Mouse (Mus musculus) erythroblast, embryonic 14.5 days (primary cell): ENCODE measurements around the gene Zfhx3. TPM values are rescaled to one million over a fixed set of nuclear protein-coding genes. Genes with fewer than 3 reads are reported as not detected.

Experiments
- H3K27me3 ChIP-seq: 2 replicates; pipeline ENCODE4 v1.6.1; 2012; ENCODE audit warnings: inconsistent platforms; ENCODE audit not compliant: control insufficient read depth
- H3K36me3 ChIP-seq: 2 replicates; pipeline ENCODE4 v1.6.1; 2012; ENCODE audit warnings: mild to moderate bottlenecking, inconsistent platforms; ENCODE audit not compliant: control insufficient read depth
- H3K4me1 ChIP-seq: 2 replicates; pipeline ENCODE4 v1.6.1; 2012; ENCODE audit warnings: inconsistent platforms; ENCODE audit not compliant: control insufficient read depth
- H3K4me3 ChIP-seq: replicated peaks from 2 replicates; pipeline ENCODE3; 2012; ENCODE audit warnings: moderate library complexity, mild to moderate bottlenecking, inconsistent platforms
- H3K9me3 ChIP-seq: 2 replicates; pipeline ENCODE4 v1.6.1; 2012; ENCODE audit warnings: low read length, inconsistent platforms, mixed read lengths; ENCODE audit not compliant: control insufficient read depth
- GATA1 ChIP-seq: IDR thresholded peaks from 2 replicates; pipeline ENCODE4 v1.6.1; 2012; ENCODE audit warnings: low read length, inconsistent platforms, mixed read lengths
- TAL1 ChIP-seq: IDR thresholded peaks from 3 replicates; pipeline ENCODE4 v1.6.1; 2012; ENCODE audit warnings: low read length, inconsistent platforms, mixed read lengths
- polyA plus RNA-seq: library from polyadenylated mRNA; stranded (reverse); fragments of >175 nt; gene quantifications from 2 replicates; pipeline ENCODE4 v1.2.3, GENCODE M21; 2012

Zfhx3 gene
- polyA plus RNA-seq, 1 experiment: 0.03 TPM

DNA sequence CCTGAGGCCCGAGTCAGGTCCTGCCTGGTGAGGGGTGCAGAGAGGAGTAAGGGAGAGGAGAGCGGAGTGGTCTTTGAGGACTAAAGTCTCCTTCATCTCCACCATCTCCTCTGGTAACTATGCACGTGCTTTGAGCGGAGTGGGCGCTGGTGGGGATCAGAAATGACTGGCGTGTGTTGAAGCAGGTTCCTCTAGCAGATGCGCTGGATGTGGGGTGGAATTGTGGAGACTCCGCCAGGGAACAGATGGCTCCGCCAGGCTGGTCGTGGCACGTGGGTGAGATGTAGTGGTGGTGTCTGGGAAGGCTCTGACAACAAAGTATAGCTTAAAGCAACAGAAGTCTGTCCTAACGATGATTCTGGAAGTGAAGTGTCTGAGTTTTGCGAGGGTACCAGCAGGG lies 798.0 kb downstream of the Zfhx3 start:
- H3K9me3 ChIP-seq: no peaks in the 10 kb centered on the region
- TF ChIP-seq GATA1 (no peak), TAL1 (no peak)
- H3K36me3 ChIP-seq: no peaks in the 10 kb centered on the region
- H3K4me3 ChIP-seq: no peak overlapping the region
- no peaks in the 10 kb centered on the region for H3K4me1 ChIP-seq
- no peaks in the 10 kb centered on the region for H3K27me3 ChIP-seq

- Histone ChIP-seq H3K36me3 (no peaks in the 10 kb centered on the region), H3K4me3 (no peak overlapping the region), H3K9me3 (no peaks in the 10 kb centered on the region), H3K27me3 (no peaks in the 10 kb centered on the region), H3K4me1 (no peaks in the 10 kb centered on the region)
- TF ChIP-seq TAL1: no peak
- TF ChIP-seq GATA1: no peak
Measured at GRCm38 (mm10) chr8:108741651-108742050, 799.2 kb downstream of the Zfhx3 start.

DNA sequence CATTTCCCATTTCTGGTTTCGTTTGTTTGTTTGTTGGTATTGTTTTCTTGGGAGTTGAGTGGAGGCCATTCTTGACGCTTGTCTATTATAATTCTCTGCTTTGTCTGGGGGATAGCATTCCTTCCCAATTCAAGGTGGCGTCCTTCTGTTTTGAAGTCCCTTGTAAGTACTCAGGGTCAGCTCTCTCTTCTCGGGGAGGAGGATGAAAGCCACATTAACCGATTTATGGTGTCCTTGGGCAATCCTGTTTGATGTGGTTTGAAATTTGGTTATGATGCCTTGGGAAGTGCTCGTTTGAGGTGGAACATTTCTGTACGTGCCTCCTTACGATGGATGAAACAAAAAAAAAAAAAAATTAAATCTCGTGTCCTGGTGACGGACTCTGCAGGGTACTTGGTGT lies 800.0 kb downstream of the Zfhx3 start:
- TF ChIP-seq TAL1 (no peak), GATA1 (no peak)
- H3K27me3 ChIP-seq: no peaks in the 10 kb centered on the region

DNA sequence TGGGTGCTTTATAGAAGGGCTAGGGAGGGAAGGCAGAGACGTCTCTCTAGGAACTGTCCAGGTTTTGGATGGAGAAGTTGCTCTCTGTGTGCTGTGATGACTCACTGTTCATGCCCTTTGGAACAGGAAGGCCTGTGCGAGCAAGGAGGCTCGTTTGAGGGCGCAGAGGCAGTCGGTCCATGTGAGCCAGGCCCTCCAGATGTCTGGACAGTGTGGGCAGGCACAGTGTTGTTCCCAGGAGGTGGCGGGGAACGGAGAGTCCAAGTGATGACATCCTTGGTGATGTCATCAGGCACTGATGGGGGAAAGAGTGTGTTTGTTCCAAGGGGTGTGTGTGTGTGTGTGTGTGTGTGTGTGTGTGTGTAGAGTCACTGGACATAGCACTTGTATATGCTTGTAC lies 800.8 kb downstream of the Zfhx3 start:
- TF ChIP-seq GATA1 (no peak), TAL1 (no peak)
- Histone ChIP-seq H3K27me3 (peaks cover 3% of the 10 kb centered on the region), H3K9me3 (no peaks in the 10 kb centered on the region), H3K4me1 (no peaks in the 10 kb centered on the region), H3K36me3 (no peaks in the 10 kb centered on the region), H3K4me3 (no peak overlapping the region)

More for the DNA sequence above, 800.0 kb downstream of the Zfhx3 start:
- Histone ChIP-seq H3K4me3 (no peak overlapping the region), H3K4me1 (no peaks in the 10 kb centered on the region), H3K9me3 (no peaks in the 10 kb centered on the region), H3K36me3 (no peaks in the 10 kb centered on the region)

- Histone ChIP-seq H3K36me3 (no peaks in the 10 kb centered on the region), H3K4me1 (no peaks in the 10 kb centered on the region), H3K27me3 (peaks cover 6% of the 10 kb centered on the region), H3K4me3 (no peak overlapping the region), H3K9me3 (no peaks in the 10 kb centered on the region)
- no peak for TF ChIP-seq GATA1
- no peak for TF ChIP-seq TAL1
Measured at GRCm38 (mm10) chr8:108745551-108745950, 803.1 kb downstream of the Zfhx3 start.

GRCm38 (mm10) chr8:108748095-108748494 lies 805.7 kb downstream of the Zfhx3 start:
- no peaks in the 10 kb centered on the region for H3K9me3 ChIP-seq

DNA sequence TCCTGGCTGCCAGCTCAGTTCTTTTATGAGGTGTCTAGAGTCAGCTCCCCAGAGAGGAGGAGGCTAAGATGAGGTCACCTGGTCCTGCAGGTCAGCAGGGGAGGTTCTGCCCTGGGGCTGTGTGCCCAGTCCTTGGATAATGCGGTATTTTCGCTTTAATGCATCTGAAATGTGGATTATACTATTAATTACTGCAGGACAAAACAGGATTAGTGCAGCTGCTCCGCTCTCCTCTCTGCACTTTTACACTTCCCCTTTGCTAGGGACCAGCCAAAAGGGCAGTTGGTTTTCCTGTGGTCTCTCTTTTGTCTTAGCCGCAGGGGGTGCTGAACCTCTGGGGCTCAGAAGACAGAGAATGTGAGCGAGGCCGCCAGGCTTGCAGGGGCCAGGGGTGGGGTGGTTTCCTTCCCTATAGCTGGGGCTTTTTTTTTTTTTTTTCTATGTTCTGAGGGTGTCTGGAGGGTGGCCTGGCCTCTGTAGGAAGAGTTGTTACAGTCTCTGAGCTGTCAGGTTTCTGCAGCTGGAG lies 806.5 kb downstream of the Zfhx3 start:
- TF ChIP-seq GATA1: no peak
- TF ChIP-seq TAL1: no peak
- H3K27me3 ChIP-seq: peaks cover 6% of the 10 kb centered on the region
- H3K4me1 ChIP-seq: no peaks in the 10 kb centered on the region
- H3K9me3 ChIP-seq: no peaks in the 10 kb centered on the region
- H3K4me3 ChIP-seq: no peak overlapping the region
- H3K36me3 ChIP-seq: no peaks in the 10 kb centered on the region

More at GRCm38 (mm10) chr8:108748095-108748494, 805.7 kb downstream of the Zfhx3 start:
- TF ChIP-seq TAL1: no peak
- TF ChIP-seq GATA1: no peak
- Histone ChIP-seq H3K4me1 (no peaks in the 10 kb centered on the region), H3K4me3 (no peak overlapping the region), H3K27me3 (peaks cover 6% of the 10 kb centered on the region), H3K36me3 (no peaks in the 10 kb centered on the region)

DNA sequence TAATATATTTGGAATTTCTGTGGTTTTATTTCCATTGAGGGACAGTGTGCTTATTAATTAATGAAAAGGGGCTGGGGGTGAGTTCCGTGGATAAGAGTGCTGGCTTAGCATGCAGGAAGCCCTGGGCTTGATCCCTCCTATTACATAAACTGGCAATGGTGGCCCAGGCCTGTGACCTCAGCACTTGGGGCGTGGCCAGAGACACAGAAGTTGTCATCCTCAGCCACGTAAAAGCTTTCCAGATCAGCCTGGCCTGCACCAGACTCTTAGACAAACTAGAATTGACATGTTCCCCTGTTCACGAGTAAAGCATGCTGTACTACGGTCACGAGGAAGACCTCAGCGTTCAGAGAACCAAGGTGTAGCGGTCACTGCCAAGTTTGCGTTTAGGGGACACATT lies 808.4 kb downstream of the Zfhx3 start:
- peaks cover 6% of the 10 kb centered on the region for H3K27me3 ChIP-seq
- TF ChIP-seq GATA1 (no peak), TAL1 (no peak)
- no peaks in the 10 kb centered on the region for H3K4me1 ChIP-seq
- H3K4me3 ChIP-seq: no peak overlapping the region
- no peaks in the 10 kb centered on the region for H3K36me3 ChIP-seq
- no peaks in the 10 kb centered on the region for H3K9me3 ChIP-seq

DNA sequence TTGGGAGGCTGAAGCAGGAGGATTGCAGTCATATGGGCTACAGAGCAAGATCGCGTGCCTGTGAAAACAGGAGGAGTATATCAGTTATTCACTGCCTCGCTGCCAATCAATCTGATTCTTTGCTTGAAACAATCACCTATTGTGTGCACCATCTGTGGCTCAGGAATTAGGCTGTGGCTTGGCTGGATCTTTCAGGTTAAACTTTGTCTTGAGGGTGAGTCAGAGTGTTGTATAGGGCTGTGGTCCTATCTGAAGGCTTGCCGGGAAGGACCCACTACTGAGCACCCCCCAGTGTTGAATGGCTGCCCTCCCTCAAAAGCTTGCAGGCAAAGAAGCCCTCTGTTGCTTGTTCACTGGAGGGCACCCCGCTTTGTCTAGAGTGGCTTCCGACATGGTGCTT lies 812.1 kb downstream of the Zfhx3 start:
- no peaks in the 10 kb centered on the region for H3K4me1 ChIP-seq
- TF ChIP-seq GATA1 (no peak), TAL1 (no peak)
- no peaks in the 10 kb centered on the region for H3K9me3 ChIP-seq
- no peaks in the 10 kb centered on the region for H3K36me3 ChIP-seq
- no peak overlapping the region for H3K4me3 ChIP-seq
- H3K27me3 ChIP-seq: no peaks in the 10 kb centered on the region
